Mouse (Mus musculus) left cerebral cortex, postnatal 10 days (tissue): ENCODE results near the gene Defb45. TPM values are rescaled to one million over a fixed set of nuclear protein-coding genes. Genes with fewer than 3 reads are reported as not detected.

Experiments used
- DNase-seq, 2 experiments: peaks; one replicate each; pipeline ENCODE4 v3.0.0; 2021 to 2022; ENCODE audit warnings: low spot score in 2 of 2, mixed read lengths in 1 of 2; ENCODE audit errors: extremely low spot score in 1 of 2
- intact Hi-C: fragments of 180-260 bp; cut with DNase I; formaldehyde crosslinking; loops from one replicate; pipeline ENCODE4 v1.15.1; 2025
- total RNA-seq, 2 experiments: library from RNA; stranded (reverse); gene quantifications; 2 replicates each; pipeline ENCODE4 v1.2.3; 2021

Defb45 gene
- not detected for total RNA-seq

DNA sequence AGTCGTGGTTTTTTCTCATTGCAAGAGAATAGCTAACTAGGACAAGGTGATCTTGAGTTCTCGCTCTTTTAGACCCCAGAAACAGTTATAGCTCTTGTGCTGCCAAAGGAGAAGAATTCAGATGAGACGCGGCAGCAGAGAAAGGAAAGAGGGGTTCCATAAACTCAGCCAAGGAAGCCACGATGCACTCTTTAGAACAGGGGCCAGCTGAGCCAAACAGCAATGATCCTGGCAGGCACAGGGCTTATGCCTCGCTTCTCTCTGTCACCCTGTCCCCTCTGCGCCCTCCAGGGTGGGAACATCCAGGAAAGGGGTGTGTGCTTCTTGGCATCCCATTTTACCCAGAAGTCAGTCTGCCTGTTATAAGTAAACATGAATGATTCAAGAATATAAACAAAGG is at the start of gene Defb45:
Defb45 (minus strand) TSS at position 101 of the 400 bp plus-strand sequence.
- no peak for DNase-seq
- intact Hi-C loops = no loop called here

DNA sequence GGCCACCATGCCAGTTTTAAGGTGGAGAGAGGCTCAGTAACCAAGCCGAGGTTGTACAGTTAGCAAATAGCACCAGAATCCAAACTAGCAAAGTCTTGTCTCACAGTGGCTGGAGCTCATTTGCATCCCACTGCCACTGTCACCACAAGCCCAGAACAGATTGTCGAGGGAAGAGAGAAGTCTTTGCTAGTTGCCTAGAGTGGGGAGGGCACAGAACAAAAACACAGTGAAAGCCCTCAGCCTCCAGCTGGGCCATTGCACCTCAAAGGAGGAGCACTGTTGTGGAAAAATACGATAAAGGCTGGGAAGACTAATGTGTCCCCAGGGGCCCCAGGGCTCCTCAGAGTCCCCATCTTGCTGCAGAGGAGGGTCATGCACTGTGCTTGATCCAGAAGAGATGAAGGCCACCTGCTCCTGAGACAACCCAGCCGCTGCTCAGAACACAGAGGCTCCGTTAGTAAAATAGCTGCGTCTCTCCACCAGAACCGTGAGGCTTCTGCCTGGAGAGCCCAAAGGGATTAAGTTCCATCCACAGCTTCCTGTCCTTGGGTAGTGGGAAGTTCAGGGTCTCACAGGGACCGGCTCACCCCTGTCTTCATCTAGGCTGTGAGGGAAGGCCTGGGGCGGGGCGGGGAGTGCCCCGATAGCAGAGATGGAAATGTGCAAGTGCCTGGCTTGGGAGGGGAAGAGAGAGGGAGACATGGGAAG is 40.4 kb upstream of the Defb45 start:
- intact Hi-C loops = no loop called here
- DNase-seq = peak in 1 of 2 experiments; percentile 35

DNA sequence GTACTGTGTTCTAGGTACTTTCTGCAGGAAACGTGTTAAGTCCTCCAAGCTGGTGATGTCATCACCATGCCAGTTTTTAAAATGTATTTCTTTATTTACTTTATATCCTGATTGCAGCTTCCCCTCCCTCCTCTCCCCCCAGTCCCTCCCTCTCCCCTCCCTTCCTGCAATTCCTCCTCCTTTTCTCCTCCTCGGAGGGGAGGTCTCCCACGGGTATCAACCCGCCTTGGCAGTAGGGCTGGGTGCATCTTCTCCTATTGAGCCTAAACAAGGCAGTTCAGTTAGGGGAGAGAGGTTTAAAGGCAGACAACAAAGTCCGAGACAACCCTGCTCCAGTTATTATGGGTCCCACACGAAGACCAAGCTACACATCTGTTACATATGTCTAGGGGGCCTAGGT is 39.7 kb upstream of the Defb45 start:
- no peak for DNase-seq
- intact Hi-C loops = no loop called here

DNA sequence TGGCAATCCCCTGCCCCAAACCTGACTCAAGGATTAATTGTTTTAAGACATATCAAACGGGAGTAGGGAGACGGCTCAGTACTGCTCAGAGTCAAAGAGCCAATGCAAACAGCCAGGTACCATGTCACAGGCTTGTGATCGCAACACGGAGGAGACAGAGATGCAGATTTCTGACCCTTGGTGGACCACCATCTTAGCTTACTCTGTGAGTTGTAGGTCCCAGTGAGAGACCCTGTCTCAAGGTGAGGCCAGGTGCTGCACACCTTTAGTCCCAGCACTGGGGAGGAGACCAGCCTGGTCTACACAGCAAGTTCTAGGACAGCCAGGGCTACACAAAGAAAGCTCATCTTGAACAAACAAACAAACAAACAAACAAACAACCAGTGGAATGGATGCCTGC is 38.2 kb upstream of the Defb45 start:
- intact Hi-C loops = no loop called here
- no peak for DNase-seq

DNA sequence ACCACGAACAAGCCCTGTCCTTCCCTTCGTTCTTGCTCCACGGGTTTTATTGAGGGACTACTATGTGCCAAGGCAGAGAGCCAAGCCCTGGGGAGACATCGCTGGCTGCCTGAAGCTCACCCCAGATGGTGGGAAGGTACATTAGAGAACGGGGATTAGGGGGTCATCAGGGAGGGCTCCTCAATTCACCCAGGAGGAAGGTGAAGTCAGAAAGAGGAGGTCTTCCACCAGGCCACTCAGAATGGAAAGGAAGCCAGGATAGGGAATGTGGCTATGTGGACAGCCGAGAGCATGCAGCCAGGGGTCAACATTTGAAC is 37.8 kb upstream of the Defb45 start:
- intact Hi-C loops = no loop called here
- no peak for DNase-seq

DNA sequence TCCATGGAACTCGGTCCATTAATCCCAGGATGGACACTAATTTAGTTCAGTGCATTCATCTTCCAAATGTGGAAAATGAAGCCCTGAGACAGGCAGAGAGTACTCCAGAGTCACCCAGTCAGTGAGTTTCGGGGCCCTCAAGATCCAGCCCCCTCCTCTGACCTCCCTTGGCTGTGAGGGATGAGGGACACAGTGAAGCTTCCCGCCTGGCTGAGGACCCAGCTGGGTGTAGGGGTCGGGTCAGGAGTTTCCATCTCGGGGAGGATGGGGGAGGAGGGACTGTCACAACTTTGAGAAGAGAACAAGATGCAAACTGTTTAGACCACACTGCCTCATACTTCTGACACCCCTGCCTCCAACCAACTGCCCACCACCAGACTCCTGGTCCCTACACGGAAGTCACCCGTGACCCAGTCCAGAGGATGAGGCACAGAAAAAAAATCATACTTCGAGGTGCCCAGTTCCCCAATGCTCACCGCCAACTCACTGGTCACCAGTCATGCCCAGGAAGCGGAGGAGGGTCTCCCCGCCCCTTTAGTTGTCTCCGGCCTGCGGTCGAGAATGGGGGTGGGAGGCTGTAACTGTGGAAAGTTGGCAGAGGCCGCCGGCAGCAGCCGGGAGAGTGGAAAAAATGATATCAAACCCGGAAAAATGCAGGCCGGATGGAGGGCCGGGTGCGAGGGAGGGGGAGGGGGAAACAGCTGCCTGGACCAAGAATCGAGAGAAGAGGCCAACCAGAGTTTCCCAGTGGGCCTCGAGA is 37.2 kb upstream of the Defb45 start:
- peak in 1 of 2 experiments; percentile 70 for DNase-seq
- intact Hi-C loops = no loop called here

DNA sequence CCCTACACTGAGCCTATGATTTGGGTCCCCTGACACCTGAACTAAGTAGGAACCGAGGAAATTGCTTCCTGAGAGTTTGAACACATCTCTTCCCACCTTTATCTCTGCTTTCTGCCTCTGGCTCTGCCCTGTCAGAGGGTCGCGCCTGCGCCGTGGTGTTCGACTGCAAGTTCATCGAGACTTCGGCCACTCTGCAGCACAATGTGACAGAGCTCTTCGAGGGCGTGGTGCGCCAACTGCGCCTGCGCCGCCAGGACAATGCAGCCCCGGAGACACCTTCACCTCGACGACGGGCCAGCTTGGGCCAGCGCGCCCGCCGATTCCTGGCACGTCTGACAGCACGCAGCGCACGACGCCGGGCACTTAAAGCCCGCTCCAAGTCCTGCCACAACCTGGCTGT is 35.1 kb upstream of the Defb45 start:
- DNase-seq = no peak
- intact Hi-C loops = no loop called here

DNA sequence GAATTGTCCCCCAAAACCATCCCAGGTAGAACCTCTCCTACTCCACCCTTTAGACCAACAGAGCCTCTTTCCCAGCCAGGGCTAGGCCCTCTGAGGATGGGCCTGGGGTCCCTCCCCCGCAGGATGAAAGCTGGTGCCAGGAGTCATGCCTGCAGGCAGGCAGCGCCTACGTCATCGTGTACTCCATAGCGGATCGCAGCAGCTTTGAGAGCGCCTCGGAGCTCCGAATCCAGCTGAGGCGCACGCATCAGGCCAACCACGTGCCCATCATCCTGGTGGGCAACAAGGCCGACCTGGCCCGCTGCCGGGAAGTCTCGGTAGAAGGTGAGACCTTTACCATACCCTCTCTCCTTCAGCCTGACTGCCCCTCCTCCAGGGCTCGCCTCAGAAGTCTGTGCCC is 34.1 kb upstream of the Defb45 start:
- peak in 1 of 2 experiments; percentile 36 for DNase-seq
- intact Hi-C loops = no loop called here

DNA sequence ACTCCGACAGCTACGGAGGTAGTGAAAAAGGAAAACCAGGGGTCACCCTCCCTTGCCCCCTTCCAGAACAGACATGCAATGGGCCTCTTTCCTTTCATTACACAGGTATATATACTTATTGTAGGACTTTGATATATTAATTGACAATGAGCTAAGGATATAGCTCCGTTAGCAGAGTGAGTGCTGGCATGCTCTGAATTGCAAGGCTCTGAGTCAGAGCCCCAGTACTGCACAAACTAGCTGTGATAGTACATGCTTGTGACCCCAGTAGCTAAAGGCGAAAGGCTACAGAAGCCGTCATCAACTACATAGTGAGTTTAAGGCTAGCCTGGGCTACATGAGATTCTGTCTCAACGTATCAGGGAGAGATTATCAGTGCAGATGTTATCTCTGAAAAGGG is 30.7 kb upstream of the Defb45 start:
- intact Hi-C loops = no loop called here
- DNase-seq = no peak

DNA sequence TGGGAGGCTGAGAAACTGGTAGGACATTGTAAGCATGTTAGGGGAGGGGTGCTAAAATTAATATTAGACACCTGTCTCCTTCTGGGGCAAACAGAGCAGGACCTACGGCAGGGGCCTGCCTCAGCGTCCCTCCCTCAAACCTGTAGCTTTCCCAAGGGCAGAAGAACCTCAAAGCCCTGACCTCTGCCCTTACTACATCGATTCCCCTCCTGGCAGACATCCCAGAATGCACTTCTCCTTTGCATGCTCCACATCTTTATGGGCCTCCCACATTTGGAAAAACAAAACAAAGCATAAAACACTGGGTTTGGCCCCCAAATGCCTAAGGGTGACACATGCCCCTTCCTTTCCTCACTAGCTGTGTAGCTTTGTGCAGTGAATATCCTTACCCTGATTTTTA is 30.0 kb upstream of the Defb45 start:
- no peak for DNase-seq
- intact Hi-C loops = no loop called here

DNA sequence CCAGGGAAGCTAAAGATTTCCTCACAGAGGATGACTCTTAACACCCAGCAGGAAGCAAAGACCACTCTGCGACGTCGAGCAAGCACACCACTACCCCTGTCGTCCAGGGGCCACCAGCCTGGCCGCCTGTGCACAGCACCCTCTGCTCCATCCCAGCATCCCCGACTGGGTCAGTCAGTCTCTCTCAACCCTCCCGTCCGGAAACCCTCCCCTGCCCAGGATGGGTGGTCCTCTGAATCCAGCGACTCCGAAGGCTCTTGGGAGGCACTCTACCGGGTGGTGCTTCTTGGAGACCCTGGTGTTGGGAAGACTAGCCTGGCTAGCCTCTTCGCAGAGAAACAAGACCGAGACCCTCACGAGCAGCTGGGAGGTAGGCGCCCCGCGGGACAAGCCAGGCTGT is 28.9 kb upstream of the Defb45 start:
- no peak for DNase-seq
- intact Hi-C loops = no loop called here

DNA sequence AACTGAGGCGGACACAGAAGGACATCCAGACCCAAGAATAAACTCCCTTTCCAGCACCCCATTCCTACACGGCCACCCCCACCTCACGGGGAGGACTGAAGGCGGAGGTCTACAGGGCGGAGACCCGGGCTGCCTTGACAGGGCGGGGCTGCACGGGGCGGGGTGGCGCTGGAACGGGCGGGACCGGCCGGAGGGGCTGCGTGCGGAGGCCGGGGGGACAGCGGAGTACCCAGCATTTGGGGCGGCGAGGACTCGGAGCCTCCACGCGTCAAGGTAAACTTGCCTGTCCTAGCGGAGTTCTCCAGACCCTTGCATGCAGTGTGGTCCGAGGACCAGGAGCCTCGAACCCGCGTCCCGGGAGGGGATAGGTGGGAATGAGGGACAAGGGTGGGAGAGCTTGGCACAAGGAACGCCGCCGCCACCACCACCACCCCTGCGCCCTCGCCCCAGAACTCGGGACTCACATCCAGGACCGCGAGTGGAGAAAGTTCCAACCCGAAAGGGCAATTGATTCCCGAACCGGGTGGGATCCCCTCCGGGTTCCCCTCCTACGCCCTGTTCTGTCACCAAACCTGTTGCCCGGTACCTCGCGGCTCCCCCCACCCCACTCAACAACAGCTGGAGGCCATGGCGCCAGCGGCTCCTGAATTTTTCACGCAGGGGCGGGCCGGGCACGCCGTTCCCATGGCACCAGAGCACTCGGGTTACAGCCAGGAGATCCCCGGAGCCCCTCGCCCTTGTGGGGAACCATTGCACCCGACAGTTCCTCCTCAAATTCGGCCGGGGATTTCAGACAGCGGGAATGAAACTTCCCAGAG is 27.8 kb upstream of the Defb45 start, which contains the start of gene Rem1:
Rem1 (plus strand) TSS at position 178 of the 818 bp plus-strand sequence.
- peak in 1 of 2 experiments; percentile 44 for DNase-seq
- intact Hi-C loops = no loop called here

DNA sequence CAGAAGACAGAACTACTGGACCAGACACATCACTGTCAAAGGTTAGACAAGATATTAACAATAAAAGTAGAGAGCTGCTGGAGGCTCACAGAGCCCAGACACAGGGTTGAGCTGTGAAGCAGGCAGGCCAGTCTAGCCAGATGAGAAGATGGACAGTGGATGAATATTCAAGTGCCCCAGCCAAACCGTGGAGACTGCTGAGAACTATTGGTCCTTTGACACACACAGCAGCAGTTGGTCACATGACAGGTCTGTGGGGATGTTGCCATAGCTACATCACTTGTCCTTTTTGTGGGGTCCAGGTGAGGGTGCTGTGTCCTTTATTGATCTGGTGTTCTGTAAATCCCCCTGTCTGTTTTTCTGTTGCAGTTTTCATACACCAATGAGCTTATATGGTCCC is 26.1 kb upstream of the Defb45 start:
- DNase-seq = no peak
- intact Hi-C loops = no loop called here

DNA sequence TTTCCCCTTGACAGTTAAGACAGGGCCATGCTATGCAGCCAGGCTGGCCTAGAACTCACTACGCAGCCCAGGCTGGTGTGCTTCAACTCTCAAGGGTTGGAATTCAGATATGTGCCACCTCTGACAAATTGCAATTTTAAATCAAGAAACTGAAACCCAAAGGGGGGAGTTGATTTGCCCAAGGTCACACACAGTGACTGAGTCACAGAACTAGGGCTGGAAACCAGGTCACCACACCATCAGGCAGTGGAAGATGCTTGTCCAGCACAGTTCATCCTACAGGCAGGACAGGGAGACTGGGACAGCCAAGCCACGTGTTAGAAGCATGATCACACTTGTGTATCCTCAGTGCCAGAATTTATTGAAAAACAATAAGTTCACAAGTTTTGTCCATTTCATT is 25.4 kb upstream of the Defb45 start:
- DNase-seq = no peak
- intact Hi-C loops = no loop called here

DNA sequence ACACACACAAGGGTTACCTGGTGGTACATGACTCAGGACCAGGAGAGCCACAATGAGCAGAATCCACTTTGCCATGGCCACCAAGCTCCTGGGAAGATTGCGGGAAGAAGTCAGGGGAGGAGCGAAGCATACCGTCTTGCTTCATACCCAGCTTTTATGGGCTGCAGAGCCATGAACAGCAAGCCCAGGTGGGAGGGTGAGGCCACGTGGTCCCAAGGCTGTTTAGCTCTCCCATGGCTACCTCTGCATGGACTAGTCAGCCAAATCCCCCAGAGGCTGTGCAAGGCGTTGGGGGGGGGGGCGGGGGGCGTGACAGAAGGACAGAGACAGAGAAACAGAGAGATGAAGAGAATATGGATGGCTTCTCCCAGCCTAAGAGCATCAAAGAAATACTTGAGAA is 23.8 kb upstream of the Defb45 start, which contains the start of gene Defb25:
Defb25 (minus strand) TSS at position 101 of the 400 bp plus-strand sequence.
- intact Hi-C loops = no loop called here
- DNase-seq = no peak

DNA sequence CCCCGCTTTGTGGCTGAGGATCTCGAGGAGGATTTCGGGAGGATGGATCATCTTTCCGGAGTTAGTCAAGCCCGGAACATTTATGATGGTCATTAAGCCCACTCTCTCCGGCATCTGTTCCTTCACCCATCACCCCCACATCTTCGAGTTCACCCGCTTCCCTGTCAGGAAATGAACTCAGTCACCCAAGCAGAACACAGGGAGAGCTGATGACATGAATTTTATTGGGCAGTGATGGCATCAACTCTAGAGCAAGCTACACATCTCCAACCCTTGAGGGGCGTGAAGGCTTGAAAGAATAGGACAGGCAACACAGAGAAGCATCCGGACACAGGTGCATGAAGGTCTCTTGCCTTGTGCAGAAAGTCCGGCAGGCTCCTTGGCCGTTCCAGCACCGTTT is 23.0 kb upstream of the Defb45 start:
- DNase-seq = no peak
- intact Hi-C loops = no loop called here

DNA sequence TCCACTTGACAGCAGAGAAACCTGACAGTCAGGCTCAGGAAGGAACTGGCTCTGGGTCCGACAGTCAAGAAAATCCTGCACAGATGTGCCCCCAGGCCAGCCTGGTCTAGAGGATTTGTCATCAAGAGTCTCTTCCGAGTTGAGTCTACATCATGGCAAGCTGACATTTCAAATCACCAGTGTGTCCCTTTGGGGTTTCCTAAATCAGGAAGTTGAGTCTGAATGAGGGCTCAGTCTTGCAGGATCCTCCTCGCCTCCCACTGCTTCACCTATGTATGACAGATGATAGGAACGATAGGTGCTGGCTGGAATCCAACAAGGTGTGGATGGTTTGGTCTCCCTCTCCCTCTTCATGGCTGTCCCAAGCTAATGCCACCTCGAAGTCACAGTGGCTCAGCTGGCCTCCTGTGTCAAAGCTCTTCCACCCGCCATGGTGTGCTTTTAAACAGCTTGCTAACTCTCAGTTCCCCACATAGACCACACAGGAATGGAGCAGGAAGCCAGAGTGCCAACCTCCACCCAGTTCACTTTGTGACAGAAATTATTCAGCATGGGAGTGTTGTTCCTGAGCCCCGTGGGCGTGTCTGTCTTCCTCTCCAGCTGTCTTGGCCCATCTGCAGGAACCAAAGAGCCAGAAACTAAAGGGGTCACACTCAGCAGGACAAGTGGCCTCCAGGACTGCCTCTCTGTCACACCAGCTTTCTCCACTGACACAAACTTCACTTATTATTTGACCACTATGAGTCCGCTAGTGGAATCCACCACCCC is 21.4 kb upstream of the Defb45 start:
- DNase-seq = peak in 1 of 2 experiments; percentile 32
- intact Hi-C loops = no loop called here

DNA sequence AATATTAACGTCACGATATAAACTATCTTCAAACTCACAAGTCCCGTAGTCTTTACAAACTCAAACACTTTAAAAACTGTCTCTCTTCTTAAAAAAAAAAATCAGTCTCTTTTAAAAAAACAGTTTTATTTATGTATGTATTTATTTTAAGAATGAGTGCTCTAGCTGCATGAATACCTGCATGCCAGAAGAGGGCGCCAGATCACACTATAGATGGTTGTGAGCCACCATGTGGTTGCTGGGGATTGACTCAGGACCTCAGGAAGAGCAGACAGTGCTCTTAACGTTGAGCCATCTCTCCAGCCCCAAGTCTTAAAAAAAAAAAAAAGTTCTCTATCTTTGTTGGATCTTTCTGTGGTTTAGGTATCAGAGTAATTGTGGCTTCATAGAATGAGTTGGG is 18.2 kb upstream of the Defb45 start:
- no peak for DNase-seq

DNA sequence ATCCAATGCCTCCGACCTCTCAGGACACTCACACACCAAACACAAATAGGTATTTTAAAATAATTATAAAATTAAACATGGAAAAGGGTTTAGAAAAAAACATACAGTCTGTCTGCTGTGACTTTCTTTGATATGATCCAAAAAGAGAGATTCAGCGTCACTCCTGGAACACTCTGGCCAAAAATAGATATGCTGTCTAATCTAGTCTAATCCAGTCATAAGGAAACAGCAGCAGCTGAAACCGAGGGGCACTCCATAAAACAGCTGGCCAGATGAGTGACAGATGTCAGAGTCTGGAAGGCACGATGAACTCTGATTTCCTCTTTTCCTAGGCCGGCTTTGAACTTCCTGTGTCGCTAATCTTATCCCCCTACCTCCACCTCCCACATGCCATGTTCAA is 17.3 kb upstream of the Defb45 start:
- DNase-seq = no peak
- intact Hi-C loops = loop anchor here (5.0 to 10.0 kb wide), 2 partner anchors 41 to 218 kb away; partner anchors contain the start of gene Bcl2l1

More for the DNA sequence above, 18.2 kb upstream of the Defb45 start:
- intact Hi-C loops = loop anchor here (5.0 to 10.0 kb wide), 2 partner anchors 40 to 217 kb away; partner anchors contain the start of gene Bcl2l1
